Mouse (Mus musculus) lung, embryonic 16.5 days (tissue): ENCODE measurements around the gene Adgrl2. TPM values are rescaled to one million over a fixed set of nuclear protein-coding genes. Genes with fewer than 3 reads are reported as not detected.

Experiments
- ATAC-seq: fragments of 200-750 bp; cut with Nextera tagmentation; 2 replicates; pipeline ENCODE4 v1.8.0; 2017; ENCODE audit warnings: low read depth, mild to moderate bottlenecking, moderate library complexity
- H3K27ac ChIP-seq: fragments of 300-500 bp; sonication (generic); 2 replicates; pipeline ENCODE4 v1.5.1; 2014; ENCODE audit warnings: mild to moderate bottlenecking, control low read depth, low read length
- H3K27me3 ChIP-seq: fragments of 300-500 bp; sonication (generic); 2 replicates; pipeline ENCODE4 v1.6.1; 2014; ENCODE audit warnings: low read depth, low read length, mixed read lengths; ENCODE audit not compliant: control insufficient read depth, insufficient read depth
- H3K36me3 ChIP-seq: fragments of 300-500 bp; sonication (generic); 2 replicates; pipeline ENCODE4 v1.6.1; 2014; ENCODE audit warnings: low read length; ENCODE audit not compliant: control insufficient read depth, insufficient read depth
- H3K4me1 ChIP-seq: fragments of 300-500 bp; sonication (generic); replicated peaks from 2 replicates; pipeline ENCODE4 v1.6.1; 2014; ENCODE audit warnings: low read length, mixed read lengths; ENCODE audit not compliant: control insufficient read depth, insufficient read depth
- H3K4me2 ChIP-seq: fragments of 300-500 bp; sonication (generic); 2 replicates; pipeline ENCODE4 v1.6.1; 2014; ENCODE audit warnings: low read depth, low read length, control low read depth
- H3K4me3 ChIP-seq: fragments of 300-500 bp; sonication (generic); 2 replicates; pipeline ENCODE4 v1.5.1; 2014; ENCODE audit warnings: mild to moderate bottlenecking, low read length, control low read depth
- H3K9ac ChIP-seq: fragments of 300-500 bp; sonication (generic); 2 replicates; pipeline ENCODE4 v1.6.1; 2014; ENCODE audit warnings: low read length, control low read depth
- H3K9me3 ChIP-seq: fragments of 300-500 bp; sonication (generic); 2 replicates; pipeline ENCODE4 v1.6.1; 2016; ENCODE audit warnings: low read length; ENCODE audit not compliant: control insufficient read depth
- WGBS: fragments of 180-500 bp; shearing (Covaris S2); extraction: QIAGEN DNeasy Blood & Tissue Kit; methylation state at CpG from one replicate; pipeline ENCODE4 v1.1.7; 2014; 5-methylcytosine and 5-hydroxymethylcytosine counted together
- polyA plus RNA-seq: library from polyadenylated mRNA; unstranded; fragments of >200 nt; fragmentation: Nextera tagmentation; extraction: Ambion mirVana; gene quantifications from 2 replicates; pipeline ENCODE4 v1.2.1, GENCODE M21; 2015

The Adgrl2 gene
- polyA plus RNA-seq, 1 experiment from 2014 or later = 51.1 TPM

GRCm38 (mm10) chr3:148835136-148835535, 155.2 kb downstream of the Adgrl2 start:
- H3K4me2 ChIP-seq = no peak overlapping the region
- no peak for ATAC-seq
- H3K27me3 ChIP-seq = no peaks in the 10 kb centered on the region
- peaks cover 56% of the 10 kb centered on the region for H3K36me3 ChIP-seq
- no peak overlapping the region for H3K9ac ChIP-seq
- 92% methylated on average over 12 of the region's 12 CpGs for WGBS
- no peaks in the 10 kb centered on the region for H3K9me3 ChIP-seq
- no peak overlapping the region for H3K27ac ChIP-seq
- H3K4me1 ChIP-seq = no peaks in the 10 kb centered on the region
- H3K4me3 ChIP-seq = no peak overlapping the region

DNA sequence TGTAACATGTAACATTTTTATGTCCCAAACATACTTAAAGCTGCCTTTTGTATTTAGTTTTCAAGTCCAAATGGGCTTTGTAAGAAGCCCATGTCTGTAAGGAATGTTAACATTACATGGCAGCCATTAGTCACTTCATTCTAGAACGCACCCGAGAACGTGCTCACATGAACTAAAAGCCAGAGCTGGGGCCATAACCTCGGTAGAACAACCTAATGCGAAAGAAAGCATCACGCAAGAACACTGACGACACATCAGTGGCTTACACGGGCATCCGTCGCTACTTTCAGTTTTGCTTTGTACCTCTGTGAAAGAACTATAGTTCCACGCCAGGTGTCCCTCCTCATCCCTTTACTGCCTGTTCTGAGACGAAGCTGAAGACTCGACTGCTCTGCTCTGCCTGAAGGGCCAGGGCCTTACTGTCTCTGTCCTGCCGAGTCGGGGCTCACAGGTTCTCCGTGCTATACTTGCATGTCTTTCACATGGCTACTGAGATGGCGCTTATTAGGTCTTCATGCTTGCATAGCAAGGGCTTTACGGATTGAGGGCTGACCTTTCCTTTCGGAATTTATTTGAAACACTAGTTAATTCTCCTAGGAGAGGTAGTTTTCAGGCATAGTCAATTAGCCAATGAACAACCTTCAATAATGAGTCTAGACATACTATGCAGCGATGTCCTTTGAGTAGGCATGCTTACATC, 157.1 kb downstream of the Adgrl2 start:
- Histone ChIP-seq H3K9me3 (no peaks in the 10 kb centered on the region), H3K27me3 (no peaks in the 10 kb centered on the region), H3K27ac (no peak overlapping the region), H3K4me3 (no peak overlapping the region), H3K9ac (no peak overlapping the region), H3K4me1 (no peaks in the 10 kb centered on the region), H3K36me3 (peaks cover 50% of the 10 kb centered on the region), H3K4me2 (no peak overlapping the region)
- 90% methylated on average over 20 of the region's 20 CpGs for WGBS
- ATAC-seq = no peak

DNA sequence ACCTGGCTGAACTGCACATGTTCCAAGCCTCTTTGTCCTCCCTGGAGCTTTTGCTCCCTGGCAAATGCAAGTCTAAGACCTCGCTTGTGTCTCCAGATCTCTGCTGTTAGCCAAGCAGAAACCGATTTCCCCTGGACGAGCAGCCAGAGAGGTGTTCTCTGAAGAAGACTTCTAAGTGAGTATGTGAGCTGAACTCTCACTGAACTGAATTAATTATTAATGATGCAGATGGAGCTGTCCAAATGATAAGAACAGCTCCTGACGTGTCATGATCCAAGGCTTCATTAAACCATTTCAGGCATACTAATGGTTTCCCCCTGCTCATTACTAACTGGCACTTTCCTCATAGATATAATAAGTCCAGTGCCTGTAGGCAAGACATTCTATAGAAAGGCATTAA, 158.4 kb downstream of the Adgrl2 start:
- Histone ChIP-seq H3K27ac (no peak overlapping the region), H3K27me3 (no peaks in the 10 kb centered on the region), H3K9me3 (no peaks in the 10 kb centered on the region), H3K4me3 (no peak overlapping the region), H3K4me2 (no peak overlapping the region), H3K9ac (no peak overlapping the region), H3K4me1 (no peaks in the 10 kb centered on the region), H3K36me3 (peaks cover 41% of the 10 kb centered on the region)
- ATAC-seq = no peak
- WGBS = 61% methylated on average over 4 of the region's 4 CpGs

DNA sequence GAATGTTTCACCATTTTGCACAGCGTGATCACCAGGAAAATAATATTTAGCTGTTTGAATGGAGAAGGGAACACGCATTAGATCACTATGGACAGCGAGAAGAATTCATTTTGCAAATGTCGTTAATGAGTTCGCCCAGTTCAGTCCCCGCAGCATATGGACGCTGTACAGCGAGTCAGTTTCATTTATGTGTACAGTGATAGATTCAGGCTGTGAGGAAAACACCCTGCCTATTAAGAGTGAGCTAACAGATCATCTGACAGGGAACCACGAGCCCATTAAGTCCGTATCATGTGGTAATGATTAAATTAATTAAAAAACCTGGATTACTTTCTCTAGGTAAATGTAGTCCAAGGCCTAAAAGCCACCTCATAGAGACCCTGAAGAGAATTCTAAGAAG, 161.8 kb downstream of the Adgrl2 start:
- Histone ChIP-seq H3K9ac (no peak overlapping the region), H3K4me3 (no peak overlapping the region), H3K9me3 (no peaks in the 10 kb centered on the region), H3K4me2 (no peak overlapping the region), H3K36me3 (peaks cover 26% of the 10 kb centered on the region), H3K27ac (no peak overlapping the region), H3K4me1 (no peaks in the 10 kb centered on the region), H3K27me3 (no peaks in the 10 kb centered on the region)
- 86% methylated on average over 10 of the region's 10 CpGs for WGBS
- ATAC-seq = no peak

DNA sequence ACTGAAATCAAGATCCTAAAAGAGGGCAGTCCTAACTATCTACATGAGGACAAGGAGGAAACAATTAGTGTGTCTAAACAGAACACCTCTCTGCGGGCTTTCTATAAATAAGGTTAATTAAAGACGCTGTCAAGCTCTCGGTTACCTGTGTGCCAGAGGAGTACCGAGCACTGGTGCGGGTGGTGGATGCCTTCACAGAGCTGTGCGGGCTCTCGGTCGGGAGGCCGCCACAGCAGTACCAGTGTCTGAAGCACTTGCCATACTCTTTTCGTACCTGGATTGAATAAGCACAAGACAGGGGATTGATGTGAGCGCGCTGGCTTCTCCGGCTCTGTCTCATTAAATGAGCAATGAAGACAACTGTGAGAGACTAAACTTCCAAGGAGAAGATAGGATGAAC, 166.8 kb downstream of the Adgrl2 start:
- Histone ChIP-seq H3K4me3 (no peak overlapping the region), H3K27ac (no peak overlapping the region), H3K36me3 (peaks cover 46% of the 10 kb centered on the region), H3K4me2 (no peak overlapping the region), H3K9ac (no peak overlapping the region), H3K4me1 (no peaks in the 10 kb centered on the region), H3K27me3 (no peaks in the 10 kb centered on the region), H3K9me3 (no peaks in the 10 kb centered on the region)
- WGBS = 95% methylated on average over 13 of the region's 13 CpGs
- ATAC-seq = no peak

DNA sequence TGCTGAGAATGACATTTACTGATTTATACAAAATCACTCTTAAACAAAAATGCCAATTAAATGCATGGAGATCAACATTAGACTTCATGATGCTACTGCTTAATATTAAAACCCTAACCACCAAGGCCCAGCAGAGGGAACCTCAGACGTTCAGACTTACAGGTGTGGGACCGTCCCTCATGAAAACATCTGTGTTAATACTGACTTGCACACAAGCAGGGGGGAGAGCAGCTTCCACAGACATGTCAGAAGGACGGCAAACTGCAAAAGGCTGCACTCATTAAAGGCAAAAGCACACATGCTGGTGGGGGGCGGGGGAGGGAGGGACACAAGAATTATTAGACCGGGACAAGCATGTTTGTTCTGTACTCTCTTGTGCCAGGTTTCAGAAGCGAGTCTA, 168.7 kb downstream of the Adgrl2 start:
- 61% methylated on average over 6 of the region's 6 CpGs for WGBS
- ATAC-seq = no peak
- Histone ChIP-seq H3K4me2 (no peak overlapping the region), H3K9ac (no peak overlapping the region), H3K4me3 (no peak overlapping the region), H3K27ac (no peak overlapping the region), H3K27me3 (no peaks in the 10 kb centered on the region), H3K9me3 (no peaks in the 10 kb centered on the region), H3K4me1 (no peaks in the 10 kb centered on the region), H3K36me3 (peaks cover 57% of the 10 kb centered on the region)

GRCm38 (mm10) chr3:148819323-148820046, 170.9 kb downstream of the Adgrl2 start:
- Histone ChIP-seq H3K36me3 (peaks cover 61% of the 10 kb centered on the region), H3K9me3 (no peaks in the 10 kb centered on the region), H3K4me1 (no peaks in the 10 kb centered on the region; the same call in 1 of the 2 replicates), H3K9ac (no peak overlapping the region), H3K27ac (no peak overlapping the region), H3K4me3 (no peak overlapping the region), H3K4me2 (no peak overlapping the region), H3K27me3 (no peaks in the 10 kb centered on the region)
- no peak for ATAC-seq
- 90% methylated on average over 33 of the region's 33 CpGs for WGBS

GRCm38 (mm10) chr3:148818414-148819105, 171.8 kb downstream of the Adgrl2 start:
- no peak for ATAC-seq
- 67% methylated on average over 6 of the region's 6 CpGs for WGBS
- Histone ChIP-seq H3K4me1 (no peaks in the 10 kb centered on the region; the same call in 1 of the 2 replicates), H3K36me3 (peaks cover 53% of the 10 kb centered on the region), H3K4me3 (no peak overlapping the region), H3K27ac (no peak overlapping the region), H3K9me3 (no peaks in the 10 kb centered on the region), H3K27me3 (no peaks in the 10 kb centered on the region), H3K4me2 (no peak overlapping the region), H3K9ac (no peak overlapping the region)

- peaks cover 44% of the 10 kb centered on the region for H3K36me3 ChIP-seq
- no peak overlapping the region for H3K9ac ChIP-seq
- H3K27me3 ChIP-seq = no peaks in the 10 kb centered on the region
- H3K4me1 ChIP-seq = no peaks in the 10 kb centered on the region; the same call in 1 of the 2 replicates
- H3K27ac ChIP-seq = no peak overlapping the region
- H3K4me2 ChIP-seq = no peak overlapping the region
- 97% methylated on average over 25 of the region's 25 CpGs for WGBS
- no peak for ATAC-seq
- H3K4me3 ChIP-seq = no peak overlapping the region
- H3K9me3 ChIP-seq = no peaks in the 10 kb centered on the region
Measured at GRCm38 (mm10) chr3:148817491-148817890, 172.9 kb downstream of the Adgrl2 start.
